Mouse (Mus musculus) liver, postnatal 0 days (tissue): ENCODE data around the gene Ptprd.

ENCODE experiments used
- CTCF ChIP-seq: sonication (generic); IDR thresholded peaks from 2 replicates; pipeline ENCODE4 v1.5.1; 2016; ENCODE audit warnings: antibody characterized with exemption, low read depth
- EP300 ChIP-seq: IDR thresholded peaks from 2 replicates; pipeline ENCODE4 v1.6.1; 2016; ENCODE audit warnings: antibody characterized with exemption, low read depth, mild to moderate bottlenecking

DNA sequence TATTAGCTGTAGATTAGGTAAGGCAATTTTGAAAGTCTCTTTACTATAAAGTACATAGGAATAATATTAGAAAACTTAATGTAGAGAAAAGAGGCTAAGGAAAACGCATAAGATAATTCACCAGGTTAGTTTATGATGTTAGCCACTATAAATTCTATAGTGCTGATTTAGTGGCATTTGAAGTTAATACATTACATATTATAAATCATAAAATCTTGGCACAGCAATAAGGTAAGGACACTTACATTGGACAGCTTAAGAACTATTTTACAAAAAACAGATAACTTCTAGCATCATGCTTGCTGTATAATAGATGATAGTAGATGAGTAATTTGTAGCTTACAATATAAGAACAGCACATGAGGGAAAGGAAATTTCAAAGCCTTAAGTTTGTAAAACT is 1322.1 kb downstream of the Ptprd start:
- TF ChIP-seq EP300 (no peak), CTCF (no peak)
